Mouse (Mus musculus): Measurements from ENCODE around the gene Kazn. TPM values are rescaled to one million over a fixed set of nuclear protein-coding genes. Genes with fewer than 3 reads are reported as not detected.

Kazn gene
- total RNA-seq, 2 experiments from 2014 or later: 45.9 to 48.5 TPM

- no peak for DNase-seq (ENCODE audit: low spot score in 2 of 2)
Measured at GRCm38 (mm10) chr4:142196626-142197025, 42.6 kb downstream of the Kazn start.

GRCm38 (mm10) chr4:142193780-142194179, 45.4 kb downstream of the Kazn start:
- no peak for DNase-seq (ENCODE audit: low spot score in 2 of 2)

- no peak for DNase-seq (ENCODE audit: low spot score in 2 of 2)
Measured at GRCm38 (mm10) chr4:142193151-142193578, 46.0 kb downstream of the Kazn start.

- peak in 1 of 2 experiments; percentile 61 for DNase-seq (ENCODE audit: low spot score in 2 of 2)
Measured at GRCm38 (mm10) chr4:142189960-142190359, 49.2 kb downstream of the Kazn start.

- DNase-seq (ENCODE audit: low spot score in 2 of 2): no peak
Measured at GRCm38 (mm10) chr4:142188501-142188900, 50.7 kb downstream of the Kazn start.

GRCm38 (mm10) chr4:142186155-142186554, 53.0 kb downstream of the Kazn start:
- DNase-seq (ENCODE audit: low spot score in 2 of 2): no peak

- DNase-seq (ENCODE audit: low spot score in 2 of 2): no peak
Measured at GRCm38 (mm10) chr4:142185533-142185900, 53.7 kb downstream of the Kazn start.

GRCm38 (mm10) chr4:142184852-142185532, 54.2 kb downstream of the Kazn start:
- no peak for DNase-seq (ENCODE audit: low spot score in 2 of 2)

GRCm38 (mm10) chr4:142183591-142183990, 55.6 kb downstream of the Kazn start:
- DNase-seq (ENCODE audit: low spot score in 2 of 2): no peak

GRCm38 (mm10) chr4:142183015-142183414, 56.2 kb downstream of the Kazn start:
- no peak for DNase-seq (ENCODE audit: low spot score in 2 of 2)

GRCm38 (mm10) chr4:142181646-142182045, 57.6 kb downstream of the Kazn start:
- no peak for DNase-seq (ENCODE audit: low spot score in 2 of 2)

GRCm38 (mm10) chr4:142180874-142181273, 58.3 kb downstream of the Kazn start:
- DNase-seq (ENCODE audit: low spot score in 2 of 2): no peak

- DNase-seq (ENCODE audit: low spot score in 2 of 2): peak in 1 of 2 experiments; percentile 60
Measured at GRCm38 (mm10) chr4:142180289-142180688, 58.9 kb downstream of the Kazn start.

GRCm38 (mm10) chr4:142179531-142179930, 59.7 kb downstream of the Kazn start:
- no peak for DNase-seq (ENCODE audit: low spot score in 2 of 2)

GRCm38 (mm10) chr4:142176732-142177131, 62.5 kb downstream of the Kazn start:
- no peak for DNase-seq (ENCODE audit: low spot score in 2 of 2)

GRCm38 (mm10) chr4:142173981-142174485, 65.2 kb downstream of the Kazn start:
- no peak for DNase-seq (ENCODE audit: low spot score in 2 of 2)

- no peak for DNase-seq (ENCODE audit: low spot score in 2 of 2)
Measured at GRCm38 (mm10) chr4:142172942-142173341, 66.3 kb downstream of the Kazn start.

GRCm38 (mm10) chr4:142171788-142172497, 67.3 kb downstream of the Kazn start:
- DNase-seq (ENCODE audit: low spot score in 2 of 2): no peak

- DNase-seq (ENCODE audit: low spot score in 2 of 2): no peak
Measured at GRCm38 (mm10) chr4:142170882-142171768, 68.1 kb downstream of the Kazn start.

GRCm38 (mm10) chr4:142169636-142170035, 69.6 kb downstream of the Kazn start:
- DNase-seq (ENCODE audit: low spot score in 2 of 2): no peak

GRCm38 (mm10) chr4:142168352-142168751, 70.8 kb downstream of the Kazn start:
- DNase-seq (ENCODE audit: low spot score in 2 of 2): no peak
